Mouse (Mus musculus) lung, adult 2 months (tissue): Measurements from ENCODE around the gene Tnfrsf18. TPM values are rescaled to one million over a fixed set of nuclear protein-coding genes. Genes with fewer than 3 reads are reported as not detected.

Source experiments
- DNase-seq: peaks from one replicate; pipeline ENCODE4 v3.0.0; 2022
- H3K4me1 ChIP-seq: fragments of 200-500 bp; 2 replicates; pipeline ENCODE4 v1.6.1; 2011; ENCODE audit warnings: low read length; ENCODE audit not compliant: control insufficient read depth, insufficient read depth
- H3K4me3 ChIP-seq: fragments of 200-500 bp; replicated peaks from 2 replicates; pipeline ENCODE3; 2011; ENCODE audit warnings: low read depth, mild to moderate bottlenecking, control low read depth, low read length; ENCODE audit errors: extremely low read depth
- CTCF ChIP-seq: fragments of 200-500 bp; IDR thresholded peaks from 2 replicates; pipeline ENCODE4 v1.5.1; 2011; ENCODE audit warnings: mild to moderate bottlenecking, low read length, control low read depth; ENCODE audit not compliant: insufficient read depth
- POLR2A ChIP-seq: fragments of 200-500 bp; IDR thresholded peaks from 2 replicates; pipeline ENCODE4 v1.6.1; 2011; ENCODE audit warnings: low read depth, mild to moderate bottlenecking, control low read depth, low read length, borderline replicate concordance; ENCODE audit errors: extremely low read depth
- WGBS: fragments of 180-500 bp; shearing (Covaris S2); methylation state at CpG from one replicate; pipeline ENCODE4 v1.1.7; 2018; 5-methylcytosine and 5-hydroxymethylcytosine counted together
- polyA plus RNA-seq: library from polyadenylated mRNA; depleted of rRNA; stranded (reverse); fragments of >200 nt; gene quantifications from 2 replicates; pipeline ENCODE4 v1.2.3, GENCODE M21; 2012

The Tnfrsf18 gene
- polyA plus RNA-seq, 1 experiment: 4.3 TPM

DNA sequence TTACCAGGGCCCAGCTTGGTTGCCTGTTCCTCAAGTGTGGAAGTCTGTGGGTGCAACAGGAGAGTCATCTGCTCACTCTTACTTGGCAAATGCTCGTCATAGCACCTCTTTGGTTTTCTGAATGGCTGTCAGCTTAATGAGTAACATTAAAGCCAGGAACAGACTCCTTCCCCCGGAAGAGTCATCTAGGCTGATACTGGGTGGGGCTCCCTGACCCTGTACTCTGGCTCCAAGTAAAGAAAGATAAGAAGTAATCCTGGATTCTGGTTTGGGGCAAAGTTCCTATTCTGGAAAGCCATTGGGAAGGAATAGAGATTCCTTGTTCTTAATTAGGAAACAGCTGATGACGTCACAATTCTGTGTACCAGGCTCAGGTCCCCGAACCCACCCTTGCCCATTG lies 28.2 kb downstream of the Tnfrsf18 start:
- no peak for TF ChIP-seq CTCF
- TF ChIP-seq POLR2A: no peak
- no peak overlapping the region for H3K4me3 ChIP-seq
- no peaks in the 10 kb centered on the region for H3K4me1 ChIP-seq
- no peak for DNase-seq
- WGBS: 68% methylated on average over 4 of the region's 4 CpGs

DNA sequence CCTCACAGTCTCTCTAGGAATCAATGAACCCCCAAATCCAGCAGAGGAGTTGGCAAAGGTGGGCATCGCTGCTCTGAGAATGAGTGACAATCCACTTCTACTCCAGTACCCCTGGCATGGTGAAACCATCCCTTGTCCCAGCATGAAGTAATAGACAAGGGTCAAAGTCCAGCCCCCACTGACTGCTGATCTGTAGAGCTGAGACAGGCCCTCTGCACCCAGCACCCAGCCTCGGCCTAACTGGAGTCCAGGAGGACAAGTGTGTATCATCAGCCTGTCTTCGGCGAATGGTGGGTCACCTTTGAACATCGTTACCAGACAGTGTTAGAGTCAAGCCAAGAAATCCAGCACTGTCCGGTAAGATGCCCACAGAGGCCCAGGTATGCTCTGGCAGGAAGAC lies 28.6 kb downstream of the Tnfrsf18 start:
- no peak overlapping the region for H3K4me3 ChIP-seq
- DNase-seq: no peak
- H3K4me1 ChIP-seq: no peaks in the 10 kb centered on the region
- TF ChIP-seq CTCF: no peak
- TF ChIP-seq POLR2A: no peak
- 91% methylated on average over 6 of the region's 6 CpGs for WGBS

DNA sequence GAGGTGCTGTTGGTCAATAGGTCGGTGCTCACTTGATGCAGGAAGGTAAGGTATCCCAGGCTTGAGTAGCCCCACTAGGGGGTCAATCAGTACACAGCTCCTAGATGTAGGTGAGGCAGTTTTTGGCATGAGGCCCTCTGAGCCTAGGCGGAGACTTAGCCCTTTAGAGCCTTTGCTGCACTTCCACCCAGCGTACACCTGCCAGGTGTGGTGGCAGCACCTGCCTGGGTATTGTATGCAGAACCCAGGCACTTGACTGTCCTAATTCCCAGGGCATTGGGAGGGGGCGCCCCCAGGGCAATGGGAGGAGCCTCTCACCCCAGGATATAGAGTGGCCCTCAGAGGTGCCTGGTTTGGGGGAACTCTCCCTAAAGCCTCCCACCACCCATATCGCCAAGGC lies 29.2 kb downstream of the Tnfrsf18 start:
- Histone ChIP-seq H3K4me3 (no peak overlapping the region), H3K4me1 (peaks cover 4% of the 10 kb centered on the region; the same call in 1 of the 2 replicates)
- DNase-seq: no peak
- TF ChIP-seq POLR2A: no peak
- TF ChIP-seq CTCF: no peak
- whole genome bisulfite sequencing: 77% methylated on average over 5 of the region's 5 CpGs

DNA sequence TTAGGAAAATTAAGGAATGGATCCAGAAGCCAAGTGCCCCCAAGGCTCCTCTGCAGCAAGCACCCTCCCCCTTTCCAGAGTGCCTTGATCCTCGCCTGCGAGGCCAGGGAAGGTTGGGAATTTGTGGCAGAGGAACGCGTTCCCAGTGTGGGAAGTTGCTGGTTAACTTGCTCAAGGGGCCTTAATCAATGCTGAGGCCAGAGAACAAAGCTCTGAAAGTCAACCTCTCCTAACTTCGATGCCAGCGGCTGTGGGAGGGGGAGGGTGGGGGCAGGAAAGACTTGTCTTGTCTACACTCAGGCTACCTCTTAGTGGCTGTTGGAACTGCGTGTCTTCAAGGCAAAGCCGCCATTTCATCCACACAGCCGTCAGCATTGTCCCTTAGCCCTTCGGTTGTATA lies 31.7 kb downstream of the Tnfrsf18 start:
- TF ChIP-seq CTCF (no peak), POLR2A (no peak)
- H3K4me3 ChIP-seq: peak overlapping the region; percentile 41
- 53% methylated on average over 10 of the region's 10 CpGs for WGBS
- H3K4me1 ChIP-seq: peaks cover 4% of the 10 kb centered on the region; the same call in 1 of the 2 replicates
- no peak for DNase-seq

DNA sequence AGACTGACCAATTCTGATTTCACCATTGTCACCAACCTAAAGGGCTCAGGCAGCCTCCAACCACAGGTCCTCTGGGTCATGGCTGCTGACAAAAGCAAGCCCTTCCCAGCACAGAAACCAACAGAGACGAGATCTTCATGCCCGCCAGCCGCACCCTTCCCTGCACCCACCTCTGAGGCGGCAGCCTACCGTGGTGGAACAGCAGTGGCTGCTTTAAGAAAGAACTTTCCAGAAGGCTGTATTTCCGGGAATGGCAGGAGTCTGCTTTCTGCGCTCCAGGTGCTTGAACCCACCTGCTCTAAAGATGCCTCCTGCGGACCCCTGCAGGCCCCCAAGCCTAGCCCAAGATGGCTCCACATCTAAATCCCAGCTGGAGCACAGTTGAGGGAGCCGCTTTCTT lies 32.9 kb downstream of the Tnfrsf18 start:
- Histone ChIP-seq H3K4me1 (peaks cover 4% of the 10 kb centered on the region; the same call in 1 of the 2 replicates), H3K4me3 (peak overlapping the region; percentile 70)
- TF ChIP-seq POLR2A (no peak), CTCF (no peak)
- 59% methylated on average over 9 of the region's 9 CpGs for WGBS
- DNase-seq: peak; percentile 60

DNA sequence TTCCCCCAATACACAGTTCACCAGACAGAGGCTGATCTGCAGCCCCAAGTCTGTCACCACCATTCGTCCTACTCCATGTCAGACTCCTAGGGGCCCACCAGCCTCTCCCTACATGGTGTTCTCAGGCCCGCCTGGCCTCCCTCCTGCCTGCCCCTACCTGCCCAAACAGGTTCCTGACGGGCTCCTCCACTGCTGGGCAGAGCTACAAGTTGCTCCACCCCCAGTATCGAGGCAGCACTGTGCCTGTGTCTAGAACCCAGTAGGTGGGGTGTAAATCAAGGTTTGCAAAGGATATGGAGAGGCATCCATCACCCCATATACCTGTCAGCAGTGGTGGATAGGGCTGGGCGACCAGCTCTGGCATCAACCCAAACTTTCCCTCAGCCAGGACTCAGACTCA lies 33.3 kb downstream of the Tnfrsf18 start, which contains the start of gene Ttll10:
Gene Ttll10 (minus strand): TSS at position 154 of the 400 bp plus-strand sequence.
- H3K4me3 ChIP-seq: peak within 1 kb of the TSS; percentile 70
- peaks cover 4% of the 10 kb centered on the region; the same call in 1 of the 2 replicates for H3K4me1 ChIP-seq
- WGBS: 46% methylated on average over 5 of the region's 5 CpGs
- DNase-seq: no peak
- TF ChIP-seq CTCF (no peak), POLR2A (peak; percentile 66; the same call in 1 of the 2 replicates)

DNA sequence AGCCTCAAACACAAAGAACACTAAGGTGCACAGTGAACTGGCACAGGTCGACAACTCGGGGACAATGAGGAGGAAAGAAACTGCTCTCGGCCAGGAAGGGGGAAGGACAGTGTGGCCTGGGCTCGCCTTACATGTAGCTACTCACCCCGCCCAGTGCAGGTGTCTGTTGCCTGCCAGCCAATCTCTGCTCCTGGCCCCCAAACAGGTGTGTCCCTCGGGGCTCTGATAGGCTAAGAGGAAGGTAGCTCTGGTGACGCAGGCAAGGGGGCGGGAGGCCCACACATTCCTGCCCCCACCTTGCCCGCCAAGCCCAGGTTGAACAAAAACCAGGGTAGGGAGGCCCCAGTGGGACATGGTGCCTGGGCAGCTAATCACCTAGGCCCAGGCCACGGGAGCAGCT lies 33.7 kb downstream of the Tnfrsf18 start:
- peak; percentile 92; the same call in 1 of the 2 replicates for TF ChIP-seq POLR2A
- TF ChIP-seq CTCF: no peak
- WGBS: 37% methylated on average over 10 of the region's 10 CpGs
- DNase-seq: peak; percentile 80
- H3K4me3 ChIP-seq: peak overlapping the region; percentile 70
- peaks cover 4% of the 10 kb centered on the region; the same call in 1 of the 2 replicates for H3K4me1 ChIP-seq

DNA sequence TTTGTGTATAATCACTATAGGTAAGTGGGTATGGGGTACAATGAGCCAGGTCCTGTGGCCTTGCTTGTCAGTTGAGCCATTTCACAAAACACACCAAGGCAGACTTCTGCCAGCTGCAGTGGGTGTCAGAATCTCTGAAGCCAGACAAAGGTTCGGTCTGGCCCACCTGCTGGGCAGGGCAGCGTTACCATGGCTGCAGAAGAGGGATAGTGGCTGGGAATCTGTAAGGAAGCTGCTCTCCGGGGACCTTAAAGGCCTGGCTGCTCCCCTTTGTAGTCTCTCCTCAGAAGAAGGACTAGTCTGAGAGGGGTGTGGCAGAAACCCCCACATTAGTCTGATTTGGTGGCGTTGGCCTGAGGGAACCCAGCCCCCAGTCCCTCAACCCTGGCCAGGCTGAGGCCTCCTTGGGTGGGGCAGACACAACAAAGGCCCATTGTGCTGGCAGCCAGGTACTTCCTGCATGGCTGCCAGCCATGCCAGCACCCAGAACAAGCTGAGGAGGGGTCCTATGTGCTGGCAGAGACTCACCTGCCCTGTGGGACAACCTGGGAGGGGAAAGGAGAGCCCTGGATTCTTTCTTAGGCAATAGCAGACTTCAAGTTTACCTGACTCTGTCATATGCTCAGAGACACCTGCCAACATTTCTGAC lies 38.0 kb downstream of the Tnfrsf18 start:
- no peak for TF ChIP-seq POLR2A
- no peak for TF ChIP-seq CTCF
- no peak for DNase-seq
- peaks cover 4% of the 10 kb centered on the region; the same call in 1 of the 2 replicates for H3K4me1 ChIP-seq
- H3K4me3 ChIP-seq: no peak overlapping the region
- WGBS: 40% methylated on average over 4 of the region's 4 CpGs

DNA sequence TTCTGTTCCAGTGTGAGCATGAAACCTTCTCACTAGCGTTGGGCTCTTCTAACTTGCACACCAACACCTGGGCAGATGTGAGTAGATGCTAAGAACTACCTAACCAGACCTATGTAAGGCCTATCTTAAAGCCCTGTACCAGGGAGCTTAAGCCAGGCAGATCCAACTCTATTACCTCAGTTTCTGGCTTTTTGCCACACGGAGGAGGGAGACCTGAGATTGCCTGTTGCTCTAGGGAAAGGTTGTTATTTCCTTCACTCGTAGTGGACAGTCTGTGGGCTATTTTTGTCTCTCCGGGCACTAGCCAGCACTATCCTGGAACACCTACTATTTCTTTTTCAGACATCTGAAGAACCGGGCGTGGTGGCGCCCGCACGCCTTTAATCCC lies 38.5 kb downstream of the Tnfrsf18 start:
- DNase-seq: no peak
- Histone ChIP-seq H3K4me3 (no peak overlapping the region), H3K4me1 (peaks cover 4% of the 10 kb centered on the region; the same call in 1 of the 2 replicates)
- TF ChIP-seq POLR2A (no peak), CTCF (no peak)
- 66% methylated on average over 9 of the region's 9 CpGs for WGBS
